Mouse (Mus musculus): ENCODE results near the gene Setd1b. TPM values are rescaled to one million over a fixed set of nuclear protein-coding genes. Genes with fewer than 3 reads are reported as not detected.

Gene Setd1b
- polyA plus RNA-seq, 1 experiment from 2014 or later = 8.1 TPM

- no peak overlapping the region for H3K4me3 ChIP-seq
- DNase-seq (ENCODE audit: low spot score) = no peak
- H3K27ac ChIP-seq (replicated peaks) = no peak overlapping the region
- peaks cover 17% of the 10 kb centered on the region for H3K27me3 ChIP-seq (replicated peaks; ENCODE audit: low read depth, poor library complexity, severe bottlenecking)
- H3K9me3 ChIP-seq = no peaks in the 10 kb centered on the region
- peaks cover 50% of the 10 kb centered on the region for H3K4me1 ChIP-seq
- H3K36me3 ChIP-seq (replicated peaks) = peaks cover 63% of the 10 kb centered on the region
- WGBS = 90% methylated on average over 9 of the region's 9 CpGs
These were observed 11.8 kb upstream of the Setd1b start for GRCm38 (mm10) chr5:123130030-123130813.

GRCm38 (mm10) chr5:123130814-123131148 is 11.2 kb upstream of the Setd1b start:
- DNase-seq (ENCODE audit: low spot score) = no peak
- 85% methylated on average over 5 of the region's 5 CpGs for WGBS
- peaks cover 61% of the 10 kb centered on the region for H3K36me3 ChIP-seq (replicated peaks)
- peaks cover 17% of the 10 kb centered on the region for H3K27me3 ChIP-seq (replicated peaks; ENCODE audit: low read depth, poor library complexity, severe bottlenecking)
- H3K27ac ChIP-seq (replicated peaks) = no peak overlapping the region
- no peak overlapping the region for H3K4me3 ChIP-seq
- H3K4me1 ChIP-seq = peaks cover 55% of the 10 kb centered on the region
- H3K9me3 ChIP-seq = no peaks in the 10 kb centered on the region

- H3K27ac ChIP-seq (replicated peaks) = peak within 1 kb of the TSS; percentile 59
These were observed 9.5 kb upstream of the Setd1b start, which contains the start of gene Rhof for GRCm38 (mm10) chr5:123132308-123133071. Rhof (minus strand) TSS chr5:123132692.

DNA sequence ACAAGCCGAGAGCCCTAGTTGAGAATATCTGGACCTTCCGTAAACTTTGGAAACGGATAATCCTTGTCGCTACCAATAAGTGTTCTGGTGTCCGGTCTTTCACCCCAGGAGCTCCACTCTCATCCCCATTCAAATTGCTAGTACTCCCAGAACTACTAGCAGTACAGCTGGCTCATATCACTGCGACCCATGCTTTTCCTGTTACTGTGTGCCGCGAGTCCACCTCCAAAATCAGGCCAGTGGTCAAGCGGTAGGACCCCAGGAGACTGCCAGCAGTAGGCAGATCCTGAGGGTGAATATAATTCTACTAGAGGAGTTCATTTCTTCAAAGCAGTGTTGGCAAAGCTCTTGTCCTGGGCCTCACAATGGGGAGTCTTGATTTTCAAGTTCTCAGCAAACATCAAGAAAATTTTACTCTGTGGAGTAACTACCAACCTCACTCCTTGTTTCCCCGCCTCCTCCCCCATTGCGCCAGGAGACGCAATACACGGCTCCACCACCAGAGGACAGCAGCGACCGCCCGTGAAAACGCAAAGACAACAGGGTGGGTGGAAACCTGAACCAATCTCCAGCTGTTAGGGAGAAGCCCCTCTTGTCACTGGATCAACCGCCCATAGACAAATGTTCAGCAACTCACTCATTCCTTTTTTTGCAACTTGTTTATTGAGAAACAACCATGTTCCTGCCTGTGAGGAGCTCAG is 8.8 kb upstream of the Setd1b start:
- peaks cover 55% of the 10 kb centered on the region for H3K36me3 ChIP-seq (replicated peaks)
- H3K9me3 ChIP-seq = no peaks in the 10 kb centered on the region
- DNase-seq (ENCODE audit: low spot score) = peak; percentile 91
- WGBS = 19% methylated on average over 18 of the region's 18 CpGs
- peaks cover 80% of the 10 kb centered on the region for H3K4me1 ChIP-seq
- H3K4me3 ChIP-seq = peak overlapping the region; percentile 99; the same call in 1 of the 2 replicates
- peaks cover 17% of the 10 kb centered on the region for H3K27me3 ChIP-seq (replicated peaks; ENCODE audit: low read depth, poor library complexity, severe bottlenecking)
- no peak overlapping the region for H3K27ac ChIP-seq (replicated peaks)

More at GRCm38 (mm10) chr5:123132308-123133071, 9.5 kb upstream of the Setd1b start, which contains the start of gene Rhof:
- Histone ChIP-seq H3K9me3 (no peaks in the 10 kb centered on the region), H3K4me1 (peaks cover 72% of the 10 kb centered on the region), H3K36me3 (replicated peaks) (peaks cover 56% of the 10 kb centered on the region), H3K4me3 (peak within 1 kb of the TSS; percentile 99), H3K27me3 (replicated peaks; ENCODE audit: low read depth, poor library complexity, severe bottlenecking) (peaks cover 17% of the 10 kb centered on the region)
- 3% methylated on average over 44 of the region's 44 CpGs for WGBS
- peak; percentile 82 for DNase-seq (ENCODE audit: low spot score)

DNA sequence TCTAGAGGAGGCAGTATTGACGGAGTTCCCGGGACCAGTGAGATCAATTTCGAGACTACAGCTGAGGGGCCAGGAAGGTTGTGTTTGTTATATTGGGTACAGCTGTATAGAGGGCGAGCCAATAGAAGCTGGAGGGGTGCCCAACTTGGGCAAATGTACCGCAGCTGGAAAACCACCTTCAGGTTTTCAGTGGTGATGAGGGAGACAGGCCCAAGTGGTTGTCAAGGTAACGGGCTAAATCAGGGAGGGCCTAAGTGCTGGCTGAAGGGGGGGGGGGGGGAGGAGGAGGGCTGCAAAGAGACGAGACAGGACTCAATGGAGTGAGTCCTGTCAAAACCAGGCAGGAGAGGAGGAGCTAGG is 8.2 kb upstream of the Setd1b start:
- Histone ChIP-seq H3K9me3 (no peaks in the 10 kb centered on the region), H3K27me3 (replicated peaks; ENCODE audit: low read depth, poor library complexity, severe bottlenecking) (peaks cover 17% of the 10 kb centered on the region), H3K27ac (replicated peaks) (0 out of 2 replicates have a peak overlapping the region, but pooled peaks have one; percentile 100), H3K4me3 (peak overlapping the region; percentile 99; the same call in 1 of the 2 replicates), H3K4me1 (peaks cover 80% of the 10 kb centered on the region), H3K36me3 (replicated peaks) (peaks cover 49% of the 10 kb centered on the region)
- WGBS = 28% methylated on average over 7 of the region's 7 CpGs
- DNase-seq (ENCODE audit: low spot score) = no peak

DNA sequence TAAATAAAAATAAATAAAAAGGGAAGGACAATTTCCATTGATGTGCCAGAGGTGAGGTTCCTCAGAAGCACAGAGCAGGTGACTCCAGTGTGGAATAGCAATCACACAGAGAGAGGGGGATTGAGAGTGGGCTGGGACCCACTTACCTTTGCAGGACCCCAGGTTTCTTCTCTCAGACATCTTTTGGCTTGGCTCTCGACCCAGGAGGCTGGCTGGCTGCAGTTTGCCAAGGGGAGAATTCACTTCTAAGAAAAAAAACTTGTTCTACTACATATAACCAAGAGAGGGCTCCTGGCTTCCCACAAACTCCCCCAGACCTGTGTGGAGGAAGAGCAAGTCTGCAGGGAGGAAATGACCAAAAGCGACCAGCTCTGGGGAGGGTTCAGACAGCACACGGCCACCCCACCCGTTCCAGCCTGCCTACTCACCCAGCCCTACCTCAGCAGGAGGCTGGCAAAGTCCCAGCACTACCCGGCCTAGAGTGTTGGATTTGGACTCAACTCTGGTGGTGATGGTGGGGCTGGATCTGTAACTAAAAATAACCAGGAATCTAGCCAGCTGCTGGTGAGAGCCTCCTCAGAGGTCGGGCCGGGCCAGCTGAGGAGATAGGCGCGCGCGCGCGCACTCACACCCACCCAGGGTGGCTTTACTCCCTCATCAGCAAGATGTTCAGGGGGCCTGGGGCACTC is 7.7 kb upstream of the Setd1b start:
- WGBS = 45% methylated on average over 13 of the region's 13 CpGs
- peaks cover 46% of the 10 kb centered on the region for H3K36me3 ChIP-seq (replicated peaks)
- H3K4me1 ChIP-seq = peaks cover 79% of the 10 kb centered on the region
- peaks cover 17% of the 10 kb centered on the region for H3K27me3 ChIP-seq (replicated peaks; ENCODE audit: low read depth, poor library complexity, severe bottlenecking)
- DNase-seq (ENCODE audit: low spot score) = peak; percentile 37
- peak overlapping the region; percentile 100 for H3K27ac ChIP-seq (replicated peaks)
- peak overlapping the region; percentile 99 for H3K4me3 ChIP-seq
- no peaks in the 10 kb centered on the region for H3K9me3 ChIP-seq

DNA sequence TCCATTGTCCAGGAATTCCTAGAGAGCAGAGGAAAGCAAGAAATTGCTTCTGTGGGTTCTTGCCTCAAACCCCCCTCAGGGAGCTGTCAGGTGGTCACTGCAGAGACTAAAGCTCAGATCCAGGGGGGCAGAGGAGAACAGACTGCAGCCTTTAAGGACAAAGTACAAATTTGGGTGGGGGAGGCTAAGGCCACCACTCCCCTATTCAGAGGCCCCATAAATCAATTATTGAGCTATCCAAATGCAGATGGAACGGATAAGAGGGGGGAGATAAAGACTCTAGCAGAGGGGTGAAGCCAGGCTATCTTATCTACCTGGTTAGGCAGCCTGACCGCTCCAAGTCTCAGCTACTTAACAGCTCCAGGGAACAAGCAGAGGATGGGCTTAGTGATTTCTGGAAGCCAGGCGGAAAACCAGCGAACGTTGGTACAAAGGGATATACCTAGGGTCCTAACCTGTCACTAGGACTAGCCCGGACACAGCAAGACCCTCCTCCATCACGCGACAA is 7.1 kb upstream of the Setd1b start:
- Histone ChIP-seq H3K27ac (replicated peaks) (peak overlapping the region; percentile 100), H3K9me3 (no peaks in the 10 kb centered on the region), H3K4me1 (peaks cover 81% of the 10 kb centered on the region), H3K27me3 (replicated peaks; ENCODE audit: low read depth, poor library complexity, severe bottlenecking) (peaks cover 17% of the 10 kb centered on the region), H3K4me3 (peak overlapping the region; percentile 99), H3K36me3 (replicated peaks) (peaks cover 41% of the 10 kb centered on the region)
- no peak for DNase-seq (ENCODE audit: low spot score)
- 22% methylated on average over 8 of the region's 8 CpGs for WGBS

DNA sequence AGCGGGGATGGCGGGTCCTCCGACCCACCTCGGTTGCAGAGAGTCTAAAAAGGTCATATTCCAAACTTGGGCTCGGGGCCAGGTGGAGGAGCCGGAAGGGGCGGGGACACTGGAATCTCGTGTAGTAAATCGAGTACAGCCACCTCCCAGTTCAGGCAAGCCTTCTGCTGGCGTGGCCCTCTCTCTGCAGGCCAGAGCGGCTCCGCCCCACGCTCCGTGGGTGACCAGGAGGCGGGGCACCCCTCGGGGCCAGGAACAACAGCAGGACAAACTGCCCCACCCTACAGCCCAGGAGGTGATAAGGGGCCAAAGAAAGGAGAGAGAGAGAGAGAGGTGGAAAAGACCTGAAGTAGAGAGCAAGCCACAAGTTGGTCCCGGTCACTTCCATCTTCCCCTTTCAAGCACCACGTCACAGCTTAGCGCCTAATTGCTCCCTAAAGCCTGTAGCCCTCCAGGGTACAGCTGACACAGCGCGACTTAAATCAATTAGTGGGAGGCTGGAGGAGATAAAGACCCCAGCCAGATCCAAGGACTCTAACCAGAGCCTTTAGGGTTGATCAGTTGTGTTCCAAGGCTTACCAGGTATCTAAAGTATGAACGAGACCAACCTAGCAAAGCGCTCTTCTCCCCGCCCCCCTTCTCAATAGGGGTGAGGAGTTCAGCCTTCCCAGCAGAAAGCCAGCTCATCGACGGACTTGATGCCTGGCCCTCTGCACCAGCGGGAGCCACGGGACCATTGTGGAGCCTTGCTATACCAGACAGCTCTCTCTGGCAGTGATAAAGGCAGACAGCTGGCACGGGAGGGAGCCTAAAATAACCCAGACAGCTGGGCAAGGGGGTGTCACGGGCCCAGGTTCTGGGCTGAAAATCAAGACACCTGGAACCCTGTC is 6.3 kb upstream of the Setd1b start:
- H3K4me3 ChIP-seq = peak overlapping the region; percentile 99
- WGBS = 3% methylated on average over 30 of the region's 30 CpGs
- H3K27ac ChIP-seq (replicated peaks) = peak overlapping the region; percentile 100
- H3K27me3 ChIP-seq (replicated peaks; ENCODE audit: low read depth, poor library complexity, severe bottlenecking) = peaks cover 13% of the 10 kb centered on the region
- peaks cover 81% of the 10 kb centered on the region for H3K4me1 ChIP-seq
- no peaks in the 10 kb centered on the region for H3K9me3 ChIP-seq
- peak; percentile 75 for DNase-seq (ENCODE audit: low spot score)
- peaks cover 33% of the 10 kb centered on the region for H3K36me3 ChIP-seq (replicated peaks)

DNA sequence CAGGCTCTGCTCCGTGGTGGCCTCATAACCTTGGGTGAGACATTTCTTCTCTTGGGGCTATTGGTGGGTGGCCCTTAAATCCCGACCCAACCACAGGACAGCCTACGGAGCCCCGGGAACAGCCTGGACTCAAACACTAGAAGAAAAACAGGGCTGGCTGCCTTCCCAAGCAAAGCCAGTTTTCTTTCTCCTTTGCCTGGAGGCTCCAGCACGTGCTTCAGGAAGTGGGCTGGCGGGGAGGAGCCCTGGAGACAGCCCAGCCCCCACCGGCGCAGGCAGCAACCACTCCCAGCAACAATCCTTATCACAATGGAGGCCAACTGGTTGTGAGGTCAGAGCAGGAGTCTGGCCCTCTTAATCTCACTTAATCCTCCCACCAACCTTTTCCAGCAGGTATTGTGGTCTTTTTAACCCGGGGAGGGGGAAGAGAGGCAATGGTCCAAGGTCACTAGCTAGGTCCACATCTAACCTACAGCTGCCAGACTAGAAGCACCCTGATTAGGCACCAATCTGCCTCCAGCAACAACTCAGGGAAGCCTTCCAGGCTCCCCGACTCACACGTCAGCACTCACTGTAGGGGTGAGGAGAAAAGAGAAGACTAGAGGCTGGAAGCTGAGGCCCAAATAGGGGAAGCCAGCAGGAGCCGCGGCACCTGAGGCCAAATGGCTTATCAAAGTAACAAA is 5.5 kb upstream of the Setd1b start:
- Histone ChIP-seq H3K27ac (replicated peaks) (peak overlapping the region; percentile 100), H3K9me3 (no peaks in the 10 kb centered on the region), H3K27me3 (replicated peaks; ENCODE audit: low read depth, poor library complexity, severe bottlenecking) (peaks cover 7% of the 10 kb centered on the region), H3K4me1 (peaks cover 78% of the 10 kb centered on the region), H3K4me3 (peak overlapping the region; percentile 99), H3K36me3 (replicated peaks) (peaks cover 30% of the 10 kb centered on the region)
- DNase-seq (ENCODE audit: low spot score) = peak; percentile 87
- WGBS = under 1% methylated on average over 13 of the region's 13 CpGs

DNA sequence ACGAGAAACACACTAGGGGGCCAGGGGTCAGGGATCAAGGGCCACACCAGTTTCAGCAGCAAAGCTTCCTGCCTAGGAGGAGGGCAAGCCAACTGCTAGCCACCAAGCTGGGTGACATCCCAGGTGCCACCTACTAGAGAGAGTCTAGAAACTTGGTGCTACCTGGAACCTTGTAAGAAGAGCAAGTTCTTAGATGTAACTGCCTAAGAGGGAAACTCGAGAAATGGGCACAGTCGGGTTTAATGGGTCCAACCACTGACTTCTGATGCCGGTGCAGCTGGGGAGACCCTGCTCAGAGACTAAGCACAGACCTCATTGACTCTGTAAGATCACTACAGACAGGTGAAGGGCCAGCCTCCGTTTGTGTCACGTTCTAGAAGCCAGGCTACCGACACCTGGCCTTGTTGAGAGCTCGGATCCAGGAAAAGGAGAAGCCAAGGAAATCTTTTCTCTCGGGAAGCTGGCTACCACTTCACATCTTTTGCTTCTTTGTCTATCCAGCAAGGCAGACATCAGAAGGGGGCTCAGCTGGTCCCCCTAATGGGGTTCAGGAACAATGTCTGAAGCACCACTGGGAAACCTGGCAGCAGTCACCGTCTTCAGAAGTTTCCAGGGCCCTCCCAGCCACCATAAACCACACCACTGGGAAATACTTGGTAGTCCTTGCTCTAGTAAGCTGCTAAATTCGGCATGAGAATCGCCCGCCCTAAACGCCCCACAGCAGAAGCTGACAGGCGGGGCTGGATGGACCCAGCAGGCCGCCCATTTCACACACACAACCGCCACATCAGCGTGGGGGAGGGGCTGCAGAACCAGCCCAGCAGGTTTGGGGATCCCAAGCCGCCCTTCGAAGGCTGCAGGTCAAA is 4.7 kb upstream of the Setd1b start:
- no peaks in the 10 kb centered on the region for H3K9me3 ChIP-seq
- H3K36me3 ChIP-seq (replicated peaks) = peaks cover 24% of the 10 kb centered on the region
- DNase-seq (ENCODE audit: low spot score) = peak; percentile 85
- peaks cover 74% of the 10 kb centered on the region for H3K4me1 ChIP-seq
- 2% methylated on average over 20 of the region's 20 CpGs for WGBS
- no peaks in the 10 kb centered on the region for H3K27me3 ChIP-seq (replicated peaks; ENCODE audit: low read depth, poor library complexity, severe bottlenecking)
- H3K4me3 ChIP-seq = peak overlapping the region; percentile 99
- H3K27ac ChIP-seq (replicated peaks) = peak overlapping the region; percentile 100

Measured in embryonic facial prominence, embryonic 10.5 days (tissue).